Mouse (Mus musculus) kidney, postnatal 0 days (tissue): ENCODE data around the gene Wdr83os. TPM values are rescaled to one million over a fixed set of nuclear protein-coding genes. Genes with fewer than 3 reads are reported as not detected.
"Not testable (repeated sequence)": the region's sequence is repeated elsewhere in the genome, so short reads cannot be mapped to it uniquely, and the experiment has no call there.

Experiments
- ATAC-seq: fragments of 200-750 bp; cut with Nextera tagmentation; replicated peaks from 2 replicates; pipeline ENCODE4 v1.8.0; 2017; ENCODE audit warnings: low read depth, moderate number of reproducible peaks, moderate TSS enrichment, moderate library complexity; ENCODE audit not compliant: low FRiP score
- DNase-seq: peaks from one replicate; pipeline ENCODE4 v3.0.0-alpha.2; 2016; ENCODE audit warnings: low spot score
- H3K27ac ChIP-seq: fragments of 300-500 bp; sonication (generic); 2 replicates; pipeline ENCODE4 v1.5.1; 2014; ENCODE audit warnings: mild to moderate bottlenecking
- H3K27me3 ChIP-seq: fragments of 300-500 bp; sonication (generic); 2 replicates; pipeline ENCODE4 v1.6.1; 2014; ENCODE audit warnings: low read length, mixed read lengths; ENCODE audit not compliant: insufficient read depth
- H3K36me3 ChIP-seq: fragments of 300-500 bp; sonication (generic); 2 replicates; pipeline ENCODE4 v1.6.1; 2014; ENCODE audit warnings: low read length, mixed read lengths; ENCODE audit not compliant: insufficient read depth
- H3K4me1 ChIP-seq: fragments of 300-500 bp; sonication (generic); replicated peaks from 2 replicates; pipeline ENCODE4 v1.6.1; 2014; ENCODE audit warnings: antibody characterized with exemption, low read length, mixed read lengths; ENCODE audit not compliant: insufficient read depth
- H3K4me2 ChIP-seq: fragments of 300-500 bp; sonication (generic); 2 replicates; pipeline ENCODE4 v1.6.1; 2014; ENCODE audit warnings: mild to moderate bottlenecking, low read length, moderate library complexity, mixed read lengths
- H3K4me3 ChIP-seq: fragments of 300-500 bp; sonication (generic); replicated peaks from 2 replicates; pipeline ENCODE4 v1.5.1; 2014; ENCODE audit warnings: low read depth, low read length
- H3K9ac ChIP-seq: fragments of 300-500 bp; sonication (generic); 2 replicates; pipeline ENCODE4 v1.6.1; 2014; ENCODE audit warnings: low read depth, low read length
- H3K9me3 ChIP-seq: fragments of 300-500 bp; sonication (generic); replicated peaks from 2 replicates; pipeline ENCODE4 v1.6.1; 2016; ENCODE audit warnings: low read length, inconsistent platforms, mixed read lengths
- CTCF ChIP-seq: IDR thresholded peaks from 2 replicates; pipeline ENCODE4 v1.5.1; 2016; ENCODE audit warnings: antibody characterized with exemption, low read depth, mild to moderate bottlenecking, moderate library complexity
- WGBS: fragments of 180-500 bp; shearing (Covaris S2); extraction: QIAGEN DNeasy Blood & Tissue Kit; methylation state at CpG from one replicate; pipeline ENCODE4 v1.1.7; 2014; 5-methylcytosine and 5-hydroxymethylcytosine counted together
- polyA plus RNA-seq: library from polyadenylated mRNA; unstranded; fragments of >200 nt; fragmentation: Nextera tagmentation; extraction: Ambion mirVana; gene quantifications from 2 replicates; pipeline ENCODE4 v1.2.1, GENCODE M21; 2015

The Wdr83os gene
- polyA plus RNA-seq, 1 experiment from 2014 or later = 152 TPM

DNA sequence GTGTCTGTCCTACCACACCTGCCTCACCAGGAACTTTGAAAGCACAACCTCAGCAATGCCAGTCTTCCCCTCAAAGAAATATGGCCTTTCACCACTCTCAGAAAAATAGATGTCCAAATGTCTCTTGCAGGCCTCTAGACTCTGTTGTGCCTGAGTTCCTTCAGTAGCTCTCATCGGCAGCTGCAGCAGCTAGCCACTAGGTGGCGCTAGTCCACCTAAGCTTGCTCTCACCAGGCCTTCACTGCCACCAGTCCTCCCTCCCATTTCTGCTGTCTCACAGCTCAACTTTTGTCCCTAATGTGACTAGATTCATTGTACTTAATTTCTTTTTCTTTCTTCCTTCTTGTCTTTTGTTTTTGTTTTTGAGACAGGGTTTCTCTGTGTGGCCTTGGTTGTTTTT is 3.5 kb upstream of the Wdr83os start:
- H3K4me1 ChIP-seq = no peaks in the 10 kb centered on the region; the same call in 1 of the 2 replicates
- peak; percentile 93 for DNase-seq
- peak; percentile 99 for TF ChIP-seq CTCF
- no peak overlapping the region for H3K9ac ChIP-seq
- 3% methylated on average over 2 of the region's 2 CpGs for WGBS
- no peak overlapping the region for H3K4me2 ChIP-seq
- H3K27me3 ChIP-seq = no peaks in the 10 kb centered on the region
- H3K9me3 ChIP-seq = no peaks in the 10 kb centered on the region
- H3K27ac ChIP-seq = no peak overlapping the region
- H3K36me3 ChIP-seq = peaks cover 25% of the 10 kb centered on the region
- no peak overlapping the region for H3K4me3 ChIP-seq
- ATAC-seq = no peak

DNA sequence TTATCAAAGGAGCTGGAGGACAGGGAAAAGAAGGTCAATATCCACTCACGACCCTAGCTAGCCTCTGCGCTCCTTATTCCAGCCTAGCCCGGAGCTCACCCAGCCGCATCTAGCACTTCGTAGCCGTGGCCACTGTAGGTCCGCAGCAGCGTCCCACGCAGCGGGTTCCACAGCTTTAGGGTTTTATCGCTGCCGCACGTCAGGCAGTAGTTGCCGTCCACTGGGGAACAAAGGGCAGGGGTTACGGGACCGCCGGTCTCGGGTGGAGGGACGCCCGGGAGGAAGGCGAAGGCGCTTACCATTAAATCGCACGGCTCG is 367 bp upstream of the Wdr83os start:
- Histone ChIP-seq H3K4me3 (peak overlapping the region; percentile 72), H3K9ac (peak overlapping the region; percentile 87), H3K9me3 (no peaks in the 10 kb centered on the region), H3K4me1 (no peaks in the 10 kb centered on the region; the same call in 1 of the 2 replicates), H3K27ac (peak overlapping the region; percentile 82), H3K36me3 (peaks cover 14% of the 10 kb centered on the region), H3K4me2 (peak overlapping the region; percentile 96), H3K27me3 (no peaks in the 10 kb centered on the region)
- ATAC-seq = no peak
- TF ChIP-seq CTCF = no peak
- no peak for DNase-seq
- under 1% methylated on average over 25 of the region's 25 CpGs for WGBS

DNA sequence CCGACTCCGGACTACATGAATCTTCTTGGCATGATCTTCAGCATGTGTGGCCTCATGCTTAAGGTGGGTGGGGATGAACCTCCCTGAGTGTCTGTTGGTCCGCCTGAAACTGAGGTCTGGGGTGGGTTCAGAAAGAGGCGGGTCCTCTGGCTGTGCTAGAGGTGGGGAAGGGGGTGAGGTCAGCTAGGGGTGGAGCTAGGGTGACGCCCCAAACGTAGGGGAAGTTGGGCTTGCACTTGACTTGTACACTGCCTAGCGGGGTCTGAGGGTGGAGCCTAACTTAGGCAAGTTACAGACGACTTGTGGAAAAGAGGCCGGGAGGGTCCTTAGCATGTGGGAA is 646 bp downstream of the Wdr83os start, which contains the start of gene Wdr83:
Gene Wdr83, minus strand, starts transcription at position 91 of the 340 bp plus-strand sequence.
- H3K4me1 ChIP-seq = no peaks in the 10 kb centered on the region; the same call in 1 of the 2 replicates
- peak within 1 kb of the TSS; percentile 72 for H3K4me3 ChIP-seq
- peak; percentile 61 for ATAC-seq
- H3K27ac ChIP-seq = peak within 1 kb of the TSS; percentile 82
- no peaks in the 10 kb centered on the region for H3K27me3 ChIP-seq
- H3K9ac ChIP-seq = peak within 1 kb of the TSS; percentile 87
- no peak for TF ChIP-seq CTCF
- H3K36me3 ChIP-seq = peaks cover 11% of the 10 kb centered on the region
- DNase-seq = peak; percentile 71
- no peaks in the 10 kb centered on the region for H3K9me3 ChIP-seq
- 1% methylated on average over 9 of the region's 9 CpGs for WGBS
- H3K4me2 ChIP-seq = peak within 1 kb of the TSS; percentile 96

DNA sequence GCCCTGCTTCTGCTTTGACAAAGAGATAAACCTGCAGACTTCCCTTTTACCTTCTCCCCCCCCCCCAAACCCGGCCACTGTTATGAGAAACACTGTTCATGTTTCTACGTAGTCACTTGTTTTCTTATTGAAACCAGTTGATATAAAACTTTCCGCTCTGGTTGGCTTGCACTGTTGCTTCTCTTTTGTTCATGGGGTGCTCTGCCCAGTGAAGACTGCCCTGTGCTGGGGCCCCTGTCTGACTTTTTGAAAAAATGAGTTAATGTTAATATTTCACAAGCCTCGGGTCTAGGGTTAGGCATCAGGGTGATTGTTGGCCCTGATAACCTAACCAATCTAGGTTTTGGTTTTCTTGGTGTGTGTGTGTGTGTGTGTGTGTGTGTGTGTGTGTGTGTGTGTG is 1.6 kb downstream of the Wdr83os start:
- not testable (repeated sequence) for ATAC-seq, H3K4me2 ChIP-seq, H3K4me3 ChIP-seq, H3K9ac ChIP-seq, H3K4me1 ChIP-seq, H3K27ac ChIP-seq, H3K9me3 ChIP-seq, H3K27me3 ChIP-seq, DNase-seq
- WGBS = 86% methylated on average over 4 of the region's 4 CpGs
- peaks cover 13% of the 10 kb centered on the region for H3K36me3 ChIP-seq

DNA sequence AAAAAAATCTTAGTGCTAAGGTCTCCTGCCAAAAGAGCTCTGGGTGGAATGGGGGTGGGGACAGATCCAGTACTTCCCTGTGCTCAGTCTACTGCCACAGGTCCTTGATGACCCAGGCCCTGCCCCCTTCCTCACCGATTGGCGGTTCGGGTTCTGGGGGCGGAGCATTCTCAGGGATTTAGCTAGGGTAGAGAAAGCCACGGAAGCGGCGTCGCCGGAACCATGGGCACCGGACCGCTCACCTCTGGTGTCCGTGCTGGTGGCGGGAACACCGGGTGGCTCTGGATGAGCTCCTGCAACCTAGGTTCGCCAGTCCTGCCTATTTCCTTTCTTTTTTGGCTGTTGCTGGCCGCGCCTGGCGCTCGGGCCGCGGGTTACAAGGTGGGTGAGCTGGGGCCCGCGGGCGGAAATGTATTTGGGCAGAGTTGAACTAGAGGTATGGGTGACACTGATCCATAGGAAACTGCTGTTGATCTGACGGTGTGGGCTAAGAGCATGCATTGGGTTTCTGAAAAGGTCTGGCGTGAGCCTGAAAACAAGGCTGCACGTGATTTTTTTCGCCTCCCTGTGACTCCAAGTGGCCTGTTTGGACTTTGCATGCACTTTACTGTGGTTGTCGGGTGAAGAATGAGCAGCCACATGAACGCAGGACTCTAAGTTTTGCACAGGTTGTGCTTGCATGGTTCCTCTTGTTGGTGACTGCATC is 2.7 kb downstream of the Wdr83os start, which contains the start of gene Man2b1:
Gene Man2b1, plus strand, starts transcription at position 163 of the 706 bp plus-strand sequence.
- Histone ChIP-seq H3K9ac (peak within 1 kb of the TSS; percentile 73), H3K36me3 (peaks cover 22% of the 10 kb centered on the region), H3K27me3 (no peaks in the 10 kb centered on the region), H3K4me2 (peak within 1 kb of the TSS; percentile 95), H3K4me1 (no peaks in the 10 kb centered on the region; the same call in 1 of the 2 replicates), H3K27ac (peak within 1 kb of the TSS; percentile 62; the same call in 1 of the 2 replicates), H3K9me3 (no peaks in the 10 kb centered on the region), H3K4me3 (peak within 1 kb of the TSS; percentile 65)
- WGBS = 3% methylated on average over 30 of the region's 30 CpGs
- DNase-seq (peak; percentile 93), ATAC-seq (peak; percentile 86)
- TF ChIP-seq CTCF = peak; percentile 52; the same call in 1 of the 2 replicates

DNA sequence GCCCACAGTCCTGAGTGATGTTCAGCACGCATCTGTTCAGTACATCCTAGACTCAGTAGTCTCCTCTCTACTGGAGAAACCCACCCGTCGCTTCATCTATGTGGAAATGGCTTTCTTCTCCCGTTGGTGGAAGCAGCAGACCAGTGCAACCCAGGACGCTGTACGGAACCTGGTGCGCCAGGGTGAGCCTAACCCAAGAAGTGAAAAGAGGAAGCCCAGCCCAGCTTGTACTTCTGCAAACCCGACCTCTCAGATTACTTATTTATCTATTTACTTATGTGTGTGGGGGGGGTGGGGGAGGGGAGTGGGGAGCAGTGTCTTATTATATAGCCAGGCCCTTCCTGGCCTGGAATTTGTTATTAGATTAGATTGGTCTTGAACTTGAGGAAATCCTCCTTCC is 4.1 kb downstream of the Wdr83os start:
- H3K9ac ChIP-seq = no peak overlapping the region
- 89% methylated on average over 8 of the region's 8 CpGs for WGBS
- H3K4me2 ChIP-seq = no peak overlapping the region
- no peaks in the 10 kb centered on the region for H3K9me3 ChIP-seq
- H3K4me1 ChIP-seq = no peaks in the 10 kb centered on the region; the same call in 1 of the 2 replicates
- no peak for TF ChIP-seq CTCF
- DNase-seq (no peak), ATAC-seq (no peak)
- no peak overlapping the region for H3K4me3 ChIP-seq
- H3K27ac ChIP-seq = no peak overlapping the region
- peaks cover 25% of the 10 kb centered on the region for H3K36me3 ChIP-seq
- H3K27me3 ChIP-seq = no peaks in the 10 kb centered on the region
